Mouse (Mus musculus) forebrain, embryonic 14.5 days (tissue): ENCODE measurements around the gene Sipa1l1. TPM values are rescaled to one million over a fixed set of nuclear protein-coding genes. Genes with fewer than 3 reads are reported as not detected.

Experiments
- ATAC-seq: fragments of 200-750 bp; cut with Nextera tagmentation; 2 replicates; pipeline ENCODE4 v1.8.0; 2017; ENCODE audit warnings: mild to moderate bottlenecking, moderate library complexity
- DNase-seq: peaks from one replicate; pipeline ENCODE4 v3.0.0-alpha.2; 2015; ENCODE audit warnings: low spot score
- H3K27ac ChIP-seq: fragments of 300-500 bp; sonication (generic); 2 replicates; pipeline ENCODE4 v1.5.1; 2014; ENCODE audit warnings: low read depth, mild to moderate bottlenecking, control low read depth, low read length, moderate library complexity
- H3K27me3 ChIP-seq: fragments of 300-500 bp; sonication (generic); replicated peaks from 2 replicates; pipeline ENCODE4 v1.6.1; 2014; ENCODE audit warnings: low read length, control low read depth, mixed read lengths; ENCODE audit not compliant: control insufficient read depth, insufficient read depth
- H3K36me3 ChIP-seq: fragments of 300-500 bp; sonication (generic); 2 replicates; pipeline ENCODE4 v1.6.1; 2014; ENCODE audit warnings: low read length, control low read depth; ENCODE audit not compliant: control insufficient read depth, insufficient read depth
- H3K4me1 ChIP-seq: fragments of 300-500 bp; sonication (generic); 2 replicates; pipeline ENCODE4 v1.6.1; 2014; ENCODE audit warnings: antibody characterized with exemption, low read length, control low read depth; ENCODE audit not compliant: control insufficient read depth, insufficient read depth
- H3K4me2 ChIP-seq: fragments of 300-500 bp; sonication (generic); 2 replicates; pipeline ENCODE4 v1.6.1; 2014; ENCODE audit warnings: mild to moderate bottlenecking, control low read depth, low read length
- H3K4me3 ChIP-seq: fragments of 300-500 bp; sonication (generic); 2 replicates; pipeline ENCODE4 v1.5.1; 2014; ENCODE audit warnings: low read depth, low read length, control low read depth
- H3K9ac ChIP-seq: fragments of 300-500 bp; sonication (generic); 2 replicates; pipeline ENCODE4 v1.6.1; 2014; ENCODE audit warnings: mild to moderate bottlenecking, low read length, control low read depth, moderate library complexity
- H3K9me3 ChIP-seq: fragments of 300-500 bp; sonication (generic); replicated peaks from 2 replicates; pipeline ENCODE4 v1.6.1; 2016; ENCODE audit warnings: low read length, control low read depth, mixed read lengths; ENCODE audit not compliant: control insufficient read depth
- WGBS: fragments of 180-500 bp; shearing (Covaris S2); extraction: QIAGEN DNeasy Blood & Tissue Kit; methylation state at CpG from one replicate; pipeline ENCODE4 v1.1.7; 2014; 5-methylcytosine and 5-hydroxymethylcytosine counted together
- polyA plus RNA-seq: library from polyadenylated mRNA; unstranded; fragments of >200 nt; fragmentation: Nextera tagmentation; extraction: Ambion mirVana; gene quantifications from 2 replicates; pipeline ENCODE4 v1.2.1, GENCODE M21; 2014

Gene Sipa1l1
- polyA plus RNA-seq, 1 experiment from 2014 or later = 13.5 TPM

DNA sequence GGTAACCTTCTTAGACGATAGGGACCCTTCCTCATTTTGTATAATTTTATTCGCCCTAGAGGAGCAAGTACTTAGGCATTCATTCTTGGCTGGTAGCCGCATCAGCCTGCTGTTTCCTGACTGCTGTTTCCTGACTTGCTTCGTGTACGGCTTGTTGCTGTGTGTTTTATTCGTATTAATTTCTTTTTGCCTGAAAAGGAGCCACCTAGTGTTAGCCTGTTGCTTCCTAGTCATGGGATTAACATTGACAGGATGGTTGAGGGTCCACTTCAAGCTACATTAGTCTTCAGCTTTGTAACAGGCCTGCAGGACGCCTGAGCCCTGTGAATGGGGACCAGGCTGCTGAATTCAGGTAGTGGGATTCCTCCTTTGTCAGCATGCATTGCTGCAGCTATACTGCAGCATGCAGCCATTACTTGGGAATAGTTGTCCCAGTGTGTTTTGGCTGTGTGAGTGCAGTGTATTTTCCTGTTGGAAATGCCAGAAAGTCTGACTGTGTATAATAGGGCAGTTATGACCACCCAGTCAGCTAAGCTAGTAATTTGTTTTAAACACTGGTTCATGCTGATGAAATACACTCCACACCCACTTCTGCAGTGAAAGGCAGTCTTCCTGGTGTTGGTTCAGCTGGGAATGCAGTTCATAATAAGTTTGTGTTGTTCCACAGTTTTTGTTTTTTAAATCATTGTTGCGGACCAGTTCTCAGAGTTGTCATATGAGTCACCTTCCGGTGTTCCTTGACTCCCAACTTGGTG is 19.4 kb downstream of the Sipa1l1 start:
- ATAC-seq (no peak), DNase-seq (no peak)
- H3K4me3 ChIP-seq = no peak overlapping the region
- H3K9me3 ChIP-seq = no peaks in the 10 kb centered on the region
- H3K27me3 ChIP-seq = no peaks in the 10 kb centered on the region
- H3K27ac ChIP-seq = no peak overlapping the region
- no peaks in the 10 kb centered on the region for H3K36me3 ChIP-seq
- H3K4me1 ChIP-seq = no peaks in the 10 kb centered on the region
- H3K9ac ChIP-seq = no peak overlapping the region
- H3K4me2 ChIP-seq = no peak overlapping the region
- 52% methylated on average over 9 of the region's 9 CpGs for WGBS

DNA sequence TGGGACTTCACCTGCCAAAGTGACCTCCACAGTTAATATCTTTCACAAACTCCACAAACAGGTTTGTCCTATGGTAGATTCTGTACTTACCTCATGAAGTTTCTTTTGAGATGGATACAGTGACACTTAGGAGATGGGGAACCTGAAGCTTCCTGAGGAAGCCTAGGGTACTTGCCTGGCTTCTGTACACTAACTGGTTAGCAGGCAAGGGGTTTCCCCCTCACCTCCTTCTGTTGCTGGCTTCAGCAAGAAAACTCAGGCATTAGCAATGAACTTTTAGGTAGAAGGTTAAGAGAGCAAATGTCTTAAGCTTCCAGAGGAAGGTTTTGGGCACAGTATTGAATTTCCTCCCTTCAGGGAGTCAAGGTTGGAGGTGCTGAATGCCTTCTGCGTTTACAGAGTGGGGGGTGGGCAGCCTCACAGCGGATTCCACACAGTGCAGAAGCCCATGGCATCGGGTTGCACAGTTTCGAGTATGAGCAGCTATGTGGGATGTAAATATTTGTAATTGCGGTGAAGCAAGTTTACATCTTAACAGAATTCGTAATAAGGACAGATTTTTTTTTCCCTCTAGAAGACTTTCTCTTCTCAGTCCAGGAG is 20.1 kb downstream of the Sipa1l1 start:
- no peak overlapping the region for H3K4me2 ChIP-seq
- no peak for DNase-seq
- no peak overlapping the region for H3K4me3 ChIP-seq
- H3K27ac ChIP-seq = no peak overlapping the region
- no peak for ATAC-seq
- H3K9me3 ChIP-seq = no peaks in the 10 kb centered on the region
- no peak overlapping the region for H3K9ac ChIP-seq
- no peaks in the 10 kb centered on the region for H3K4me1 ChIP-seq
- WGBS = 44% methylated on average over 6 of the region's 6 CpGs
- no peaks in the 10 kb centered on the region for H3K27me3 ChIP-seq
- no peaks in the 10 kb centered on the region for H3K36me3 ChIP-seq

DNA sequence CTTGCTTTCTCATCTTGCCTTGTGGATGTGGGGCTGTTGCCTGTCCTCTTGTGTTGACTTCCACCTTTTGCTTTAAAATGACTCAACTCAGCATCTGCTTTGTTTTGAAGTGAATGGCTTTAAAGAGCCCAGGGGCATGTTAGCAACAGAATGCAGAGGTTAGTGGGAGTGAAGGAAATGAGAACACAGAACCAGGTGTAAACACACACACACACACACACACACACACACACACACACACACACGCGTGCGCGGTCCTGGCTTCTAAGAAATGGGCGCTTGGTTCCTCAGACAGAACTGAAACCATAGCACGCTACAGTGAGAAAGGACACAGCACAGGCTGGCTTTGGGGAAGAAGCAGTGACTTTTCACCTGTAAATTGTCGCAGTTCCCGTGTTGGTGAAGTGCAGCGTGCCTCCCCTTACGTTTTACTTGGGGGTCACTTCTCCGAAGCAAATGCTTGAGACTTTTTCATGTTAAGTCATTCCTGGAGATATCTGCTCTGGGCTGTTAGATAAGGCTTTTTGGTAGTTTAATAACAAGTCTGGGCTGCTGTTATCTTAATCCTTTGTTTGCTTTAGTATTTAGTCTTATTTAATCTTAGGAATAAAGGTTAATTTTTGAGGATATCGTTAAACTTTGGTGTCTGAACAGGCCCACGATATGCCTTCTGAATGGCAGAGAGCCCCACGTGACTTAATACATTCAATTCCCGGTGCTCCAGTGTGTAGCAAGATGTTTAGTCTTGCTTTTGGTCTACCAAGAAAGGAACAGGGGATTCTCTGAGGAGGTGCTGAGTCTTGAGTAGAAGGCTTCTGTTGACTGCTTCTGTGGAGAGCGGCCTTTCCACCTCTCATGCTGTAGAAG is 20.8 kb downstream of the Sipa1l1 start:
- H3K27me3 ChIP-seq = no peaks in the 10 kb centered on the region
- DNase-seq = no peak
- no peak overlapping the region for H3K9ac ChIP-seq
- no peak for ATAC-seq
- no peaks in the 10 kb centered on the region for H3K36me3 ChIP-seq
- 88% methylated on average over 16 of the region's 16 CpGs for WGBS
- H3K9me3 ChIP-seq = no peaks in the 10 kb centered on the region
- no peak overlapping the region for H3K4me2 ChIP-seq
- H3K4me3 ChIP-seq = no peak overlapping the region
- no peak overlapping the region for H3K27ac ChIP-seq
- H3K4me1 ChIP-seq = no peaks in the 10 kb centered on the region

DNA sequence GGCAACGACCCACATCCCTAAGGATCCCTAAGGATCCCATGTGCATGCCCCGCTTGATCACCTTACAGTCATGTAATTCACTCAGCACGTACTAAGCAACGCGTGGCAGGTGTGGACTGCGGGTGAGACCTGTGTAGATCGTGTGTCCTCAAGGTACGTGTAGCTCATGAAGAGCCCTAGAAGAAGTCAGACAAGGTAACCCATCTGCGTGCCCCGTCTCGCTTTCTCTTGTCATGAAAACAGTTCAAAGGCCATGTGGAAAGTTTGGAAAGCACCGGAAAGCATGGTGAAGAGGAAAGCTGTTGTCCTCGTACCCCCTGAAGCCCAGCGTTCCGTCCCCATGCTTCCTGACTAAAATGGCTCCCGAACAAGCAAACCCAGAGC is 21.5 kb downstream of the Sipa1l1 start:
- WGBS = 96% methylated on average over 16 of the region's 16 CpGs
- Histone ChIP-seq H3K27ac (no peak overlapping the region), H3K4me3 (no peak overlapping the region), H3K4me2 (no peak overlapping the region), H3K9me3 (no peaks in the 10 kb centered on the region), H3K9ac (no peak overlapping the region), H3K27me3 (no peaks in the 10 kb centered on the region), H3K4me1 (no peaks in the 10 kb centered on the region), H3K36me3 (no peaks in the 10 kb centered on the region)
- DNase-seq (no peak), ATAC-seq (no peak)

DNA sequence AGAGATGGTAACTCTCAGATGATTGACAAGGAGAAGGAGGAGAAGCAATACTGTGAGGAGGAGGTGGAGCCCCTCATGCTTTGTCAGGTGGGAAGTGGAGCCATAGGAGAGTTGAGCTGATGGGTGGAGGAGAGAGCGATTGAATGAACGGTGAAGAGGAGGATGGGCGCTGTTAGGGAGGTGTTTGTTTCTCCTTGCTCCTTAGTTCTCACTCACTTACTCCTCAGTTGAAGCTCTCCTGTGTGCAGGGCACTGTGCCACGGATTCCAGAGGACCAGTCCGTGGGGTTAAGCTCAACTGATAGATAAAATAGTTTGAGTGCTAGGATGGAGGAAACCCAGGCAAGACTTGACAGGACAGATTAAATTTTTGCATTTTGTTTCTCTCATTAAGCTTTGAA is 22.6 kb downstream of the Sipa1l1 start:
- no peaks in the 10 kb centered on the region for H3K27me3 ChIP-seq
- ATAC-seq (no peak), DNase-seq (no peak)
- no peaks in the 10 kb centered on the region for H3K36me3 ChIP-seq
- 82% methylated on average over 5 of the region's 5 CpGs for WGBS
- H3K4me1 ChIP-seq = peaks cover 3% of the 10 kb centered on the region; the same call in 1 of the 2 replicates
- no peak overlapping the region for H3K27ac ChIP-seq
- H3K9me3 ChIP-seq = no peaks in the 10 kb centered on the region
- H3K9ac ChIP-seq = no peak overlapping the region
- no peak overlapping the region for H3K4me3 ChIP-seq
- no peak overlapping the region for H3K4me2 ChIP-seq

DNA sequence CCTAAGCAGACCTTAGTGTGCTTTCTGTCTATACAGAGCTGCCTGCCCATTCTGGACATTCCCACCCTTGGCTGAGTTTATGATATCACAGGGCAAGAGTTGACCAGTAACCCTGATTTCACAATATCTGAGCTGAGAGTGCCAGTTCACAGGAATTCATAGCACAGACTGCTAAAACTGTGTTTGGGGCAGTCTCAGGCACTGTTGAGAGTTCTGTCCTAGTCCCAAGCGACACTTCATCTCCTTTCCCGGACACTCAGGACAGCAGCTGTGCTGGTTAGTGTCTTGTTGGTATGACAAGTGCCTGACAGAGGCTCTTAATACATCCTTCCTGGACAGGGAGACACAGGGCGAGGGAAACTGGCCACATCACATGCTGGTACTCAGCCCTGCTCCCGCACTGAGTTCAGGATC is 23.5 kb downstream of the Sipa1l1 start:
- DNase-seq = no peak
- no peak overlapping the region for H3K27ac ChIP-seq
- no peak overlapping the region for H3K4me2 ChIP-seq
- no peaks in the 10 kb centered on the region for H3K27me3 ChIP-seq
- ATAC-seq = no peak
- no peak overlapping the region for H3K4me3 ChIP-seq
- 89% methylated on average over 4 of the region's 4 CpGs for WGBS
- H3K36me3 ChIP-seq = no peaks in the 10 kb centered on the region
- no peak overlapping the region for H3K9ac ChIP-seq
- H3K9me3 ChIP-seq = no peaks in the 10 kb centered on the region
- H3K4me1 ChIP-seq = peaks cover 6% of the 10 kb centered on the region; the same call in 1 of the 2 replicates

DNA sequence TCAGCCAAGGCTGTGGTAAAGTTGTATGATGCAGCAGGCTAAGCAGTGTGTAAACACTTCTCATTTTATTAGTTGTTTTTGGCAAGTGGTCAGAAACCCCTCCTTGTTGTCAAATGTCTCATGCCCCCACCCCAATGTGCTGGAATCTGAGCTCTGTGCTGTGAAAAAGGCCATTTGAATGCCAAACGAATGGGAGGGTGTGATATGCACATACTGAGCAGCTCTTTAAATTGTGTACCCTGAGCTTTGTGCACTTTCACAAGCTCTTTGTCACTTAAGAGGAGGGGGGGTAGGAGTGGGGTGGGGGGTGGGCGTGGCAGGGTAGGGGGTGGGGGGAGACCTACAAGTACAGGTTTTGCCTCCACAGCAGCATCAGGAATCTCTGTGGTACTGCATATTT is 24.4 kb downstream of the Sipa1l1 start:
- no peak overlapping the region for H3K4me2 ChIP-seq
- H3K36me3 ChIP-seq = no peaks in the 10 kb centered on the region
- no peak overlapping the region for H3K4me3 ChIP-seq
- H3K27ac ChIP-seq = no peak overlapping the region
- no peaks in the 10 kb centered on the region for H3K27me3 ChIP-seq
- H3K4me1 ChIP-seq = peaks cover 6% of the 10 kb centered on the region; the same call in 1 of the 2 replicates
- H3K9ac ChIP-seq = no peak overlapping the region
- no peaks in the 10 kb centered on the region for H3K9me3 ChIP-seq
- ATAC-seq = no peak
- no peak for DNase-seq
- 49% methylated on average over 2 of the region's 2 CpGs for WGBS

DNA sequence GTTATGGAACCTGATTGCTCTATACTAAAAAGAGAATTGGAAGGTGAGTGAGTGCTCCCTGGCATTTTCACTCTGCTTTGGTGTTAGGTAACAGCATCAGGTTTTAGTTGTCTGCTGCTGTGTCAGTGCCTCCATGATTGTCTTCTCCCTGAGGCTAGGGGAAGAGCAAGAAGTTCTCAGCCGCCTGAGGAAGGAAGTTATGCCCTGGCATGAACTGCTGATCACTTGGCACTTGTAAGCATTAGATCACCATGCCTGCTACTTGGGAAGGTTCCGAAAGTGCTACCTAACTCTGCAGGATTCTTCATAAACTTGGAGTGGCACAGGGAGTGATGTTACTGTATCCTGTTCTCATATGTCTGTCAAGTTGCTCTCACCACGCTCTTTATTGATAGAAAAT is 25.8 kb downstream of the Sipa1l1 start:
- Histone ChIP-seq H3K4me2 (no peak overlapping the region), H3K9ac (no peak overlapping the region), H3K4me1 (peaks cover 6% of the 10 kb centered on the region; the same call in 1 of the 2 replicates), H3K4me3 (no peak overlapping the region), H3K36me3 (no peaks in the 10 kb centered on the region), H3K27ac (no peak overlapping the region), H3K27me3 (no peaks in the 10 kb centered on the region), H3K9me3 (no peaks in the 10 kb centered on the region)
- ATAC-seq (no peak), DNase-seq (no peak)
- WGBS = 97% methylated on average over 3 of the region's 3 CpGs
